Mouse (Mus musculus) layer of hippocampus, adult 2 months (tissue): ENCODE data around the gene Kif26b. TPM values are rescaled to one million over a fixed set of nuclear protein-coding genes. Genes with fewer than 3 reads are reported as not detected.

Source experiments
- DNase-seq, 2 experiments: peaks; one replicate each; pipeline ENCODE4 v3.0.0; 2022; ENCODE audit warnings: low spot score in 2 of 2
- H3K27ac ChIP-seq: fragments of 200-600 bp; 2 replicates; pipeline ENCODE4 v1.8.1; 2022
- H3K4me3 ChIP-seq: fragments of 200-600 bp; 2 replicates; pipeline ENCODE4 v1.8.1; 2022; ENCODE audit warnings: mild to moderate bottlenecking
- CTCF ChIP-seq: fragments of 200-600 bp; conservative IDR thresholded peaks from 2 replicates; pipeline ENCODE4 v1.8.1; 2022; ENCODE audit warnings: antibody characterized with exemption, mild to moderate bottlenecking, moderate library complexity
- total RNA-seq, 2 experiments: library from RNA; stranded (reverse); gene quantifications; 2 replicates each; pipeline ENCODE4 v1.2.3; 2021

Kif26b gene
- total RNA-seq, 2 experiments from 2014 or later = 21.3 to 23.8 TPM

DNA sequence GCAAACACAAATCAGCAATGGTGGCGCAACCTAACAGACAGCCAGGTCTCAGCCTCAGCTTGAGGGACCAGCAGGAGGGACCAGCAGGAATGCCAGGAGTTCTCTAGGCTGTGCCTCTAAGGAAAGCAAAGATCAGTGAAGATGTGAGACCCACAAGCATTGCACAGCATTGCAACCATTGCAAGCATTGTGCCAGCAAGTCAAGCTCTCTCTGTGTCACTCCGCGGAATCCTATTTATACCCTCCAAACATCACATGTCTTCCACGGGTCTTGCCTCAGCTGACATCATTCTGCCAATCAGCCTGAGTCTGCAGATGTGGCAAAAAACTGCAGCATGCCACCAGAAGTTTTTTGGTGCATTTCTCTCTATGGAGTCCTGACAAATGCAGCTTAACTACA is 411.4 kb downstream of the Kif26b start:
- no peak for TF ChIP-seq CTCF
- no peak for DNase-seq
- Histone ChIP-seq H3K27ac (no peak overlapping the region), H3K4me3 (no peak overlapping the region)

DNA sequence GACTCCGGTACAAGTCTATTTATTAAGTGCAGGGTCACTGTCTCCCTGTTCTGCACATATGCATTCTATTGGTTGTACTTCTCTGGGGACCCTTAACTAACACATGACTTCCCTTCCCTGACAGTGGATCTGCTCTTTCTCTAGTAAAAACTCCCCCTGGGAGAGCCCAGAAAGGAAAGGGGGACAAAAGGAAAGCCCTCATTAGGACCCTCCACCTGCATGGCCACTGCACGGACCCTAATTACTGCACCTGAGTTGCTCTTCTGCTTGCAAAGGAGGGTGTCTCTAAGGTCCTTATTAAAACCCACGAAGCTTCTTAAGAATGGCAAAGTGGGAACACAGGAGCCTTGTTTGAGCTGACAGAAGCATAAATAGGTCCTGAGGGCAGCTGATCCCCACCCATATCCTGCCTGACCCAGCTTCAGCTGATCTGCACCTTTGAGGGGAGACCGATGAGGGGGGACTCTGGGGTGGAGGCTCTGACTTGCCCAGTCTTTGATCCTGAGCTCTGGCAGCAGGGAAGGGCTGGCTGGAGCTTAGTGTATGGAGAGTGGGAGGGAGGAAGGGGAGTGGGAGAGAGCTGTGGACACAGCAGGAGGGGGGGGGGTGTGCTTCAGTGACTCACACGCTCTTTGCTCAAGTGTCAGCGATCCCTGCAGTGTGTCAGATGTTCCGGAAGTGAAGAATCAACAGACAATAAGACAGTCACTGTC is 413.5 kb downstream of the Kif26b start:
- H3K27ac ChIP-seq = no peak overlapping the region
- DNase-seq = no peak
- no peak for TF ChIP-seq CTCF
- H3K4me3 ChIP-seq = no peak overlapping the region

DNA sequence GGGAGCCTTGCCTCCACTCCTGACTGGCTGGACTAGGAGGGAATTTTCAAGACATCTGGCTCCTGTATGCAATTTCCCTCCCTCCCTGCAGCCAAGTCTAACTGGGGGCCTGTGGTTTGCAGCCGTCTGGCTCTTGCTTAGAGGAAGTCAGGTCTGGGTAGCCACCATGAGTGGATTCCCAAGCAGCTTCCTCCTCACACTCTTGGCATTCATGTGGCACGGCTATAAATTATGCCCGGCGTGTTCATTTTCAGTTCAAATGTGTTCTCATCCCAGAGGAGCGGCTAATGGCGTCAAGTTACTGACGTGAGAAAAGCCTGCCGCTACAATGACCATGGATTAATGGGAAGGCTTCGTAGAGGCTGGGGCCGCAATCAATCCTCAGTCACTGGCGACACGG is 424.0 kb downstream of the Kif26b start:
- DNase-seq = no peak
- H3K4me3 ChIP-seq = no peak overlapping the region
- no peak for TF ChIP-seq CTCF
- H3K27ac ChIP-seq = no peak overlapping the region

DNA sequence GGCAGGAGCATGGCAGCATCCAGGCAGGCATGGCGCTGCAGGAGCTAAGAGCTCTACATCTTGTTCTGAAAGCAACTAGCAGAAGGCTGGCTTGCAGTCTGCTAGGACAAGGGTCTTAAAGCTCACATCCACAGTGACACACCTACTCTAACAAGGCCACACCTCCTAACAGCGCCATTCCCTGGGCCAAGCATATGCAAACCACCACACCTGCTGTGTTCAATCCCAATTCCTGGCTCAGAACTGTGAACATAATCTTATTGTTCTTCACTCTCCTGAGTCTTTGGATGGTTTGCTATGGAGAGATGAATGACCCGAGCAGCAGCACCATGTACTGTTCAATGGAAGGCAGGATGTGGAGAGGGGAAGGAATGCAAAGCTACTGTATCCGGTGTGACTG is 429.7 kb downstream of the Kif26b start:
- Histone ChIP-seq H3K27ac (no peak overlapping the region), H3K4me3 (no peak overlapping the region)
- no peak for DNase-seq
- TF ChIP-seq CTCF = no peak

GRCm38 (mm10) chr1:178960015-178960559 is 431.2 kb downstream of the Kif26b start:
- H3K4me3 ChIP-seq = no peak overlapping the region
- H3K27ac ChIP-seq = no peak overlapping the region
- peak; percentile 59 to 86 for DNase-seq
- TF ChIP-seq CTCF = peak; percentile 90

DNA sequence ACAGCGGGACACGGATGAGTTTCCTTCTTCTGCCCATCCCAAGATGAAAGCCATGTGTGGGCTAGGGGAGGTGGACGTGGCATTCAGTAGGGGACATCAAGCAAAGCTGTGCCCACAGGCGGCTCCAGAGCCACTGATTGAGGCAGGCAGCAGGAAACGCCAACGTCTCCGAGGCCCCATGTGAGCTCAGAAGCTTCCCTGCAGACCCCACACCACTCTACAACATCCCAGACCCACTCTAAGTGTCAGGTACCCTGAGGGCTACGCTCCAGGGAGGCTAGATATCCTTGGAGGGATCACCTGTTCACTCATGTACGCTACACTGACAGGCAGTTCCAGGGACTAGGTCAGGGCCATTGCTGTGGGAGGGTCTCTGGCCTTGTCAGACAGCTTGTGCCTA is 432.7 kb downstream of the Kif26b start:
- DNase-seq = no peak
- no peak overlapping the region for H3K27ac ChIP-seq
- H3K4me3 ChIP-seq = no peak overlapping the region
- no peak for TF ChIP-seq CTCF

GRCm38 (mm10) chr1:178972055-178972454 is 443.1 kb downstream of the Kif26b start:
- Histone ChIP-seq H3K4me3 (no peak overlapping the region), H3K27ac (no peak overlapping the region)
- no peak for TF ChIP-seq CTCF
- no peak for DNase-seq

DNA sequence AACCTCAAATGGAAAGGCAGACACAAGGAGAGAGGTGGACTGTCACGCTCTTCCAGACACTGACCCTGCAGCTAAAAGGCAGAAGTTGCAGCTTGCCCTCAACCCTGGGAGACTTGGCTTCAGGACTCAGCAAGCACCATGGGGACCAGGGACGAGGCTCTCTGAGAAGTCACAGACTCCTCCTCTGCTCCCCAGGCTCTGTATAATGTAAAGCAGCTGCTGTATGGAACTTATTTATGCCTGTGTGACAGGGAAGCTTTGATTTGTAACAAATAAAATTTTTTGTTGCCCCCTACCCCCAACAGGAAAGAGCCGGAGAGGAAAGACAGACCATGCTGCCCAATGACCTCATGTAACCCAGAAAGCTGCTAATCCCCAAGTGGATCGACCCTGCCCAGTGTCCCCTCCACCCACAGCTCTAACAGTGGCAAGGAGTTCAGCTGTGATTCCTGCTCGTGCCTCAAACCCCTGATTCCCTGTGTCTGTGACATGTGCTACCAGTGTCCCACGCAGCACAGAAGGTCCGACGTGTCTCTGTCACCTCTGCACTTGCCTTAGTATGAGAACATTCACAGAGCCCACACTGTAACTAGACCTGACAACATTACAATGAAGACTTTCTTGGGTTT is 449.8 kb downstream of the Kif26b start:
- no peak for DNase-seq
- Histone ChIP-seq H3K4me3 (no peak overlapping the region), H3K27ac (no peak overlapping the region)
- TF ChIP-seq CTCF = no peak

DNA sequence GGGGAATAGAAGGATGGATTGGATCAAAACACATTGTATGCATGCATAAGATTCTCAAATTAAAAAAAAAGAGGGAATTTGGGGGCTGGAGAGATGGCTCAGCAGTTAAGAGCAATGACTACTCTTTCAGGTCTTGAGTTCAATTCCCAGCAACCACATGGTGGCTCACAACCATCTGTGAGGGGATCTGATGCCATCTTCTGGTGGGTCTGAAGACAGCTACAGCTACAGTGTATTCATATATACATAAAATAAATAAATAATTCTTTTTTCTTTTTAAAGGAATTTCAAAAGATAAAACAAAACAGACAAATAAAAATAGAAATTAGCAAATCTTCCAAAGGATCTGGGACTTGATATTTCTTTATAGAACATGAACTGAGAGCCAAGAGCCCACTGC is 451.3 kb downstream of the Kif26b start:
- TF ChIP-seq CTCF = peak; percentile 50
- H3K4me3 ChIP-seq = no peak overlapping the region
- DNase-seq = no peak
- no peak overlapping the region for H3K27ac ChIP-seq

- no peak overlapping the region for H3K27ac ChIP-seq
- no peak for TF ChIP-seq CTCF
- DNase-seq = no peak
- no peak overlapping the region for H3K4me3 ChIP-seq
Observed at GRCm38 (mm10) chr1:178981641-178982040, 452.7 kb downstream of the Kif26b start.

DNA sequence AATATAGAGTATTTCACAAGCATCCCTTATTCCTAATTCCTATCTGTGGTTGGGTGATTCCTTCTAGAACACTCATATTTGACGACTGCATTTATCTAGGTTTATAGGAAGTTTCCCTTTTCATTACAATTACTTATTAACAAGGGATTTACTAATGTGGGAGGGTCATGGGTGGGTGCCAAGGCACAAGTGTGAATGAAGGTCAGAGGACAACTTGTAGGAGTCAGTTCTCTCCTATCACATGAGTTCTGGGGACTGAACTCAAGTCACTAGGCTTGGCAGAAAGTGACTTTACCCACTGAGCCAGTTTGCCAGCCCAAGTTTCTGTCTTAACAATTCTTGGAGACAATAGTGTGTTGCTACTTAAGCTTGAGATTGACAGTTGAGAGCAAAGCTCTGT is 459.3 kb downstream of the Kif26b start:
- no peak for DNase-seq
- H3K4me3 ChIP-seq = no peak overlapping the region
- H3K27ac ChIP-seq = no peak overlapping the region
- no peak for TF ChIP-seq CTCF

Other genes with a start within 250 kb of the Kif26b start
- 10 to 100 TPM; 33.2 to 38.4 TPM for gene Cox20, start 210.0 kb upstream of the Kif26b start, total RNA-seq
- 100 to 1,000 TPM; 431 to 439 TPM for gene Hnrnpu, start 191.3 kb upstream of the Kif26b start, total RNA-seq
- 10 to 100 TPM in 1 of 2 experiments, 1 to 10 TPM in 1; 8.1 to 11.1 TPM for gene Efcab2, start 123.0 kb upstream of the Kif26b start, total RNA-seq